Mouse (Mus musculus): ENCODE data around the gene Clca3a2.

GRCm38 (mm10) chr3:144761454-144761853, 57.8 kb downstream of the Clca3a2 start:
- no peak for TF ChIP-seq POLR2A (IDR thresholded peaks at IDR 0.05; ENCODE audit: insufficient read depth, low read depth, low read length)
- no peak for TF ChIP-seq CTCF (IDR thresholded peaks at IDR 0.05; ENCODE audit: insufficient read depth, low read depth, low read length)

All from olfactory bulb, adult 2 months (tissue).